Mouse (Mus musculus) ES-Bruce4 (cell line): ENCODE measurements at regions not wholly inside any gene's neighbourhood (a gene's known extent, or its start where the extent isn't known, plus 50 kb on each side); places are given as distances from the start of the nearest gene placed in this dataset.

Experiments
- H3K27ac ChIP-seq: 2 replicates; pipeline ENCODE4 v1.5.1; 2012; ENCODE audit warnings: low read length, inconsistent platforms; ENCODE audit not compliant: insufficient read depth
- H3K27me3 ChIP-seq: 2 replicates; pipeline ENCODE4 v1.6.1; 2012; ENCODE audit warnings: mild to moderate bottlenecking, low read length, inconsistent platforms; ENCODE audit not compliant: control insufficient read depth, poor library complexity, insufficient read depth, severe bottlenecking
- H3K36me3 ChIP-seq: 2 replicates; pipeline ENCODE4 v1.6.1; 2012; ENCODE audit warnings: inconsistent platforms, mild to moderate bottlenecking, low read length, moderate library complexity; ENCODE audit not compliant: control insufficient read depth, poor library complexity, insufficient read depth, severe bottlenecking
- H3K4me1 ChIP-seq: one replicate; pipeline ENCODE4 v1.8.1; 2011; ENCODE audit warnings: low read length; ENCODE audit not compliant: control insufficient read depth, insufficient read depth
- H3K4me3 ChIP-seq: 2 replicates; pipeline ENCODE4 v1.5.1; 2011; ENCODE audit warnings: low read depth, mild to moderate bottlenecking, low read length
- H3K9ac ChIP-seq: 2 replicates; pipeline ENCODE4 v1.6.1; 2012; ENCODE audit warnings: low read depth, mild to moderate bottlenecking, inconsistent platforms; ENCODE audit not compliant: poor library complexity, severe bottlenecking
- H3K9me3 ChIP-seq: replicated peaks from 2 replicates; pipeline ENCODE4 v1.6.1; 2012; ENCODE audit warnings: mild to moderate bottlenecking, low read length, inconsistent platforms; ENCODE audit not compliant: control insufficient read depth, poor library complexity, insufficient read depth, severe bottlenecking
- CTCF ChIP-seq: IDR thresholded peaks from one replicate; pipeline ENCODE4 v1.8.1; 2011; ENCODE audit warnings: low read depth, low read length
- EP300 ChIP-seq: IDR thresholded peaks from 2 replicates; pipeline ENCODE4 v1.6.1; 2011; ENCODE audit warnings: low read depth, low read length; ENCODE audit not compliant: insufficient read depth
- POLR2A ChIP-seq: IDR thresholded peaks from one replicate; pipeline ENCODE4 v1.8.1; 2011; ENCODE audit warnings: low read length; ENCODE audit not compliant: insufficient read depth

DNA sequence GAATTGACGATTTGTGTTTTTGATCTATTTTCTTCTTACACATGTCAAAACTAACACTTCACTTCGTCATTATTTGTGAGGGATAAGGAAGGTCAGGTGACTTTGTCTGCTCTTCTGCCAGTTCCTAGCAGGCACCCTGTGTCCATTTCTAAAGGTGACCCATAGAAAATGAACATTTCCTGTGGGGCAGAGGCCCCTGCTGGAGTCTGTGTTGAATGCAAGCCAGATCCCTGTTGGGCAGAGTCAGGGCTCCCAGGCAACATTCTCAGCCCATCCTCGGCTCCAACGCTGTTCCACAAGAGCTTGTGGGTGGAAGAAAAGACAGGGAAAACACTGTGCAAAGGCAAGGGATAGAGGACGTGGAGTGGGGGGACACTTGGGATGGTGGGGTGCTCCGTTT lies 321.2 kb upstream of the Gm5148 start:
- no peak overlapping the region for H3K4me3 ChIP-seq
- H3K36me3 ChIP-seq = no peaks in the 10 kb centered on the region
- TF ChIP-seq CTCF (peak; percentile 5), POLR2A (no peak), EP300 (no peak)
- H3K27me3 ChIP-seq = no peaks in the 10 kb centered on the region
- H3K9me3 ChIP-seq = no peaks in the 10 kb centered on the region
- no peak overlapping the region for H3K27ac ChIP-seq
- H3K9ac ChIP-seq = no peak overlapping the region
- H3K4me1 ChIP-seq = no peaks in the 10 kb centered on the region

DNA sequence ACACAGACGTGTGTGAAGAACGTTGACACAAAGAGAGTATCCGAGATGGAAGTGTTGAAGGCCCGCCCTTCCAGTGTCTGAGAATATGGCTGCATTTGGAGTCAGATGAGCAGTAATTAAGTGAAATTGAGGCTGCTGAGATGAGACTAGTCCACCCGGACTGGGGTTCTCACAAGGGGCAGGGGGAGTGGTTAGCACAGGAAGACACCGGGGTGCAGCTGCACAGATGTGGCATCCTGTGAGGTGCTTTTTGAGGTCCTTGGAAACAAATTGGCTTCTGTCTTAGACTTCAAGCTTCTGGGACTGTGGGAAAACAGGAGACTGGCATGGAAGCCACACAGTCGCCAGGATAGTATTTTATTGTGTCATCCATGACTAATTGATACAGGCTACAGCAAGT lies 320.0 kb upstream of the Gm5148 start:
- Histone ChIP-seq H3K4me1 (no peaks in the 10 kb centered on the region), H3K9me3 (no peaks in the 10 kb centered on the region), H3K27ac (no peak overlapping the region), H3K27me3 (no peaks in the 10 kb centered on the region), H3K9ac (no peak overlapping the region), H3K36me3 (no peaks in the 10 kb centered on the region), H3K4me3 (no peak overlapping the region)
- TF ChIP-seq CTCF = no peak
- TF ChIP-seq POLR2A = no peak
- no peak for TF ChIP-seq EP300

DNA sequence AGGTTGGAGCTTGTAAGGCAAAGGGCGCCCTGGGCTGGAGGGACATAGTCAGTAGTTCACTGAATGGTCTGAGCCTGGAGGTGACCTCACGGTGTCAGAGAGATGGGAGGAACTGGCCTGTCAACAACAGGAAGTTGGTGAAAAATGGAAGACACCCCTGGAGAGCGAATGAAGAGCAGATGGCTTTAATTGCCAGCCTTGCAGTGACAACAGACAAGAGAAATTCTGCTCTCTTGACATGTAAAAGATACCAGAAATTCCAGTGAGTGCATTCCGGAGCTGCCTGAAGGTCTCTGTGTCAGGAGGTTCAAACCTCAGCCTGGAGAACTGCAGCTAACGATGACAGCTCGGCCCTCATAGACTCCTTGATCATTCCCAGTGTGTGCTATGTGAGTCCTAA lies 318.3 kb upstream of the Gm5148 start:
- Histone ChIP-seq H3K4me1 (no peaks in the 10 kb centered on the region), H3K4me3 (no peak overlapping the region), H3K27me3 (no peaks in the 10 kb centered on the region), H3K36me3 (no peaks in the 10 kb centered on the region), H3K9ac (no peak overlapping the region), H3K27ac (no peak overlapping the region), H3K9me3 (no peaks in the 10 kb centered on the region)
- no peak for TF ChIP-seq CTCF

DNA sequence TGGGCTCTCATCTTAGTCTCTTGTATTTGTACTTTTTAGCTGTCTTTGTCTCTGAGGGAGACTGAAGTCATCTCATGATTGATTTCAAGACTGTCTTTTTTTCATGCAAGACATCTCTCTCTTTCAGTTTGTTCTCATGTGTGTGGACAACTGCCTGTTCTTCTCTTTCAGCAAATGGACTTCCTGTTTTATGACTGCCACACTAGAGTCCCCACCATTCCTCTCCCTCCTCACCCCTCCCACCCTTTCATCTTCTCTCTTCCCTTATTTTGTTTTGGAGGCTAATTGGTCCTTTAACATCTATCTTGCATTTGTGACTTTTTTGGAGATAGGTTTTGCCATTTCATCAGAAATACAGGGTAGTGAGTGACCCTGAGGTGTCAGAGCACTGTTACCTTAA lies 311.8 kb upstream of the Gm5148 start:
- Histone ChIP-seq H3K36me3 (no peaks in the 10 kb centered on the region), H3K9me3 (no peaks in the 10 kb centered on the region), H3K4me3 (no peak overlapping the region), H3K27me3 (no peaks in the 10 kb centered on the region), H3K27ac (no peak overlapping the region), H3K4me1 (no peaks in the 10 kb centered on the region), H3K9ac (no peak overlapping the region)
- TF ChIP-seq POLR2A (no peak), EP300 (no peak), CTCF (no peak)

DNA sequence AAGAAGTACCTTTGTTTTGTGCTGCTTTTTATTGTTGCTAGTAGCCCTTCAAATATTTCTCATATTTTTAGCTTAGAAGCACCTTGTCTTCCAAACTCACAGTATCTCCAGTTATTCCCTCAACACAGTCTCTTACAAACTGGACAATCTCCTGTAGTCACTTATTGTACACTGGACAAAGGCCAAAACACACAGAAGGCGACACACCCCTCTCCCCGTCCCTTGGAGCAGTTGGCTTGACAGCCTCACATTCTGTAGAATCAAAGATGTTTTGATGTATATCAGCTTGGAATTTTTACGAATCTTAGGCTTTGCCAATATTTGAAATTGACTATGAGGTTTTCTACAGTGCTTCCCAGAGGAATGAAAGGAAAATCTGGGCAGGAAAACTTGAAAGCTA lies 309.8 kb upstream of the Gm5148 start:
- Histone ChIP-seq H3K4me3 (no peak overlapping the region), H3K36me3 (no peaks in the 10 kb centered on the region), H3K4me1 (no peaks in the 10 kb centered on the region), H3K27ac (no peak overlapping the region), H3K9me3 (no peaks in the 10 kb centered on the region), H3K9ac (no peak overlapping the region), H3K27me3 (no peaks in the 10 kb centered on the region)
- TF ChIP-seq CTCF = no peak
- TF ChIP-seq EP300 = no peak
- no peak for TF ChIP-seq POLR2A

DNA sequence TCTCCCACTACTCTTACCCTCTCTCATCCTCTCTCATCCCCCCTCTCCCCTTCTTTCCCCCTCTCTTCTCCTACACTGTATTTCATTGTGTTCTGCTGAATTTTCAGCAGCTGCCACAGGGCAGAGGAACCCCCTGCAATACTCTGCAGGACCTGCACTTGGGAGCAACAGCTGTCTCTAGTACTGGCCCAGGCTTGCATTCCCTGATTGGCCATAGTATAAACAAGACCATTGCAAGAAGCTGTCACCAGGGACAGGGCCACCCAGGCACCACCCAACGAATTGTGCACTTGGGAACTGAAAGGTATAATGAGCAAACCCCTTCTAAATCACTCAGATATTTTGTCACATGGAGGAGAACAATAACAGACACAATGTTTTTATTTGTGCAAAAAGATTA lies 290.5 kb upstream of the Gm5148 start:
- no peaks in the 10 kb centered on the region for H3K27me3 ChIP-seq
- H3K27ac ChIP-seq = no peak overlapping the region
- H3K36me3 ChIP-seq = no peaks in the 10 kb centered on the region
- H3K4me3 ChIP-seq = no peak overlapping the region
- H3K4me1 ChIP-seq = peaks cover 2% of the 10 kb centered on the region
- TF ChIP-seq POLR2A (no peak), CTCF (no peak), EP300 (no peak)
- no peaks in the 10 kb centered on the region for H3K9me3 ChIP-seq
- H3K9ac ChIP-seq = no peak overlapping the region

DNA sequence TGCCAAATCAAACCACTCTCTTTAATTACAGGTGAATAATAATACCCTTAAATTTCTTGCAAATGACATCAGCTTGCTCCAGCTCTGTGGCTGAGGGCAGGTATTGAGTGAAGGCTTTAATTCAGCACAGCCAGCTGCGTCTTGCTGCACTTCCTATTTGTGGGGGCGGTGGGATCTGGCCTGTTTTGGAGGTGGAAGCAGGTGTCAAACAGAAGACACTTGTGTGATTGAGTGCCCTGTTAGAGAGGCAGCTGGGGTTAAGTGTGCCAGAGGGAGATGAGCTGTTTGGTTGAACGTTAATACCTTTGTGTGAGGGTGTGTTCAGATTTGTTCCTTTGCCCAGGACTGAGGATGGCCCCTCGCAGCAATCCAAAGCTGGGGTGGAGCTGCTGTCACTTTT lies 284.9 kb upstream of the Gm5148 start:
- Histone ChIP-seq H3K4me1 (peaks cover 4% of the 10 kb centered on the region), H3K4me3 (no peak overlapping the region), H3K27me3 (no peaks in the 10 kb centered on the region), H3K9ac (no peak overlapping the region), H3K9me3 (no peaks in the 10 kb centered on the region), H3K27ac (no peak overlapping the region), H3K36me3 (no peaks in the 10 kb centered on the region)
- TF ChIP-seq CTCF (no peak), EP300 (no peak)
